ENCODE assay signal across 19 mouse cellular contexts in genomic region chr7:101123579-101124347, GRCm38 (mm10).
"Had no signal": no experiment of that assay in that cellular context is flagged by ENCODE, and none has a peak within 500 bp of the region (broad histone marks: within the 10 kb centered on the region; RNA-seq: fewer than 3 reads in every experiment).

No protein-coding gene starts in this region.

- H3K9me3 ChIP-seq: midbrain, embryonic 10.5 days; midbrain, embryonic 12.5 days; neural tube, embryonic 13.5 days; neural tube, embryonic 15.5 days had no signal

- H3K27me3 ChIP-seq: midbrain, embryonic 12.5 days; neural tube, embryonic 13.5 days; neural tube, embryonic 15.5 days had no signal

- H3K27ac ChIP-seq: liver, embryonic 14.5 days; midbrain, embryonic 10.5 days; midbrain, embryonic 12.5 days; neural tube, embryonic 13.5 days; neural tube, embryonic 15.5 days had no signal

- ATAC-seq: midbrain, embryonic 16.5 days had no signal

- H3K4me1 ChIP-seq: midbrain, embryonic 12.5 days had no signal

- DNase-seq: lung, adult 18-20 months; lung, embryonic 14.5 days; lung, postnatal 4 days; midbrain, embryonic 14.5 days; retina, postnatal 1 day; right cerebral cortex, adult 18-20 months; right cerebral cortex, postnatal 25 days; right cerebral cortex, postnatal 4 days; spleen, adult 18-20 months; thymus, adult 18-20 months; thymus, postnatal 14 days; thymus, postnatal 36 days had no signal

- H3K4me2 ChIP-seq: lung, embryonic 14.5 days; midbrain, embryonic 12.5 days; neural tube, embryonic 13.5 days; neural tube, embryonic 15.5 days had no signal

- H3K9ac ChIP-seq: liver, embryonic 14.5 days; lung, embryonic 14.5 days; midbrain, embryonic 12.5 days; neural tube, embryonic 13.5 days; neural tube, embryonic 15.5 days had no signal

- H3K4me3 ChIP-seq: midbrain, embryonic 10.5 days; midbrain, embryonic 12.5 days; myocyte; neural tube, embryonic 13.5 days; neural tube, embryonic 15.5 days had no signal
